Mouse (Mus musculus): ENCODE measurements around the gene Lhx2.

Lhx2 gene

DNA sequence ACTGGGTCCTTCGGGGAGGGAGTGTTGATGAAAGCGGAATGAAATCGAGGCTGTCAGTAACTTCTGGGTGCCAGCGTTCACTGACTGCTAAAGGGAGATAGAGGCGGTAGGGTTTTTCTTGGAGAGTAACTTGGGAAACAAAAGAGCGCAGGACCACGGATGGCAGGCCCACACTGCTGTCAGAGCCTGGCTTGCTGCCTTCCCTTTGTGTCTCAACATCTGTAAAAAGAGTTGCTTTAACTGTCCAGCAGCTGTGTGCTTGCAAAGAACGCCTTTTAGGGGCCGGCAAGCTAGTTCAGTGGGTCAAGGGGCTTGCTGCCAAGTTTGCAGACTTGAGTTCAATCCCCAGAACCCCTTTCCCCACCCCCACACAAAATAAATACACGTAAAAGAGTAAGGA, 20.1 kb downstream of the Lhx2 start:
- no peak for DNase-seq (ENCODE audit: low read depth, low spot score)

DNA sequence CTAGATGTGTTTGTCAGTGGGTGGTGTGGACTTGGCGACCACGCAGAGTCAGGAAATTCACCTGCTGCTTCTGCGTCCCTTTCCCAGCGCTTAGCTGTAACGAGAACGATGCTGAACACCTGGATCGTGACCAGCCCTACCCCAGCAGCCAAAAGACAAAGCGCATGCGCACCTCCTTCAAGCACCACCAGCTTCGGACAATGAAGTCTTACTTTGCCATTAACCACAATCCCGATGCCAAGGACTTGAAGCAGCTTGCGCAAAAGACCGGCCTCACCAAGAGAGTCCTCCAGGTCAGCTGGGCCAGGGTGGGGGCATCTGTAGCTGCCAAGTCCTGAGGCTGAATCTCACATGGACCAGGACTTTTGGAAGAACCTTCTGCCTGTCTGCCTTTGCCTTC, 20.7 kb downstream of the Lhx2 start:
- no peak for DNase-seq (ENCODE audit: low read depth, low spot score)

DNA sequence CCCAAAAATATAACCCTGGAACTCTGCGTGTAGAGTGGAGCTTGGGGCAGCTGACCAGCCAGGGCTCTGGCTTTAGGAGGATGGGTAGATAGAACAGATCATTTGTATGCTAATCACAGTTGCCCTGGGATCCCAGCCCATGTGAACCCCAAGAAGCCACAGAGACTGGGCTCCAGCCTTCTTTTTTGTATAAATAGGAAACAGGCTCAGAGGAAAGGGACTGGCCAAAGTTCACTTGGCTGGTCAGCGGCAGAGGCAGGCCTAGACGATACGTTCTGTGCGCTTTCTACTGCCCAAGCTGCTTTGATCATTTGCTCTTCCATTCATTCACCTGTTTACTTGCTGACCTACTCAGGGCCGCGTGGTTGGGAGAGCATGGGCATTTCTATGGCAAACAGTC, 27.1 kb downstream of the Lhx2 start:
- DNase-seq (ENCODE audit: low read depth, low spot score), result no peak

DNA sequence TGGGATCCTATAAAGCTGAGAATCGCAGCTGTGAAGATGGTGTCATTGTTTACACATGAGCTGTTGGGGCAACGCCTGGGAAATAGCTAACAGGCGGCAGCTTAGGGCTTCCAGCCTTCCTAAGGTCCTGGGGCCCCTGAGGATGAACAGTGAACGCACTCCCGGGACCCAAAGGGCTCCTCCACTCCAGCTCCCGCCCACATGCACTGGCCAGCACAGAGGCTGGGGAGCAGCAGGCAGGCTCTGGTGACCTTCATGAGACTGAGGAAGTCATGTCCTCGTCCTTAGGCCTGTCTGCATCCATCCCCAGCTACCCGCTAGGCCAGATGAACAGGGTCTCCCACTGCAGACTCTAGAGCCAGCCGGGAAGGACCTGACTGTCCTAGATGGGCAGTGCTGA, 27.9 kb downstream of the Lhx2 start:
- no peak for DNase-seq (ENCODE audit: low read depth, low spot score)

DNA sequence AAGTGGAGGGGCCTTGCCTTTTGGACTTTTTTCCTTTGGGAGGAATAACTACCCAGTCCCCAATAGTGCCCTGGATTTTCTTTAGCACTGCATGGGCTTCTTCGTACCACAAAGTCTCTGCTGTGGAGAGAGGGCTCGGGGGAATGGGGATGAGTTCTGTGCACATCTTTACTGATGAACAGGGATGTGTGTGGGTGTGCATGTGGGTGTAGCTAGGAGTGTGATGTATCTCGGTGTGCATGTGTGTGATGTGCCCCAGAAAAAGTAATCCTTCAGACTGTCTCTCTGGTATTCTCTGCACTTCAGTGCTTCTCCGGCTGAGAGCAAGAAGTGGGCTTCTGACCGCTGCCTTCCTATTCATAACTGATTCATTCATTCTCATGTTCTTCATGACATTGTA, 28.8 kb downstream of the Lhx2 start:
- DNase-seq (ENCODE audit: low read depth, low spot score), result no peak

DNA sequence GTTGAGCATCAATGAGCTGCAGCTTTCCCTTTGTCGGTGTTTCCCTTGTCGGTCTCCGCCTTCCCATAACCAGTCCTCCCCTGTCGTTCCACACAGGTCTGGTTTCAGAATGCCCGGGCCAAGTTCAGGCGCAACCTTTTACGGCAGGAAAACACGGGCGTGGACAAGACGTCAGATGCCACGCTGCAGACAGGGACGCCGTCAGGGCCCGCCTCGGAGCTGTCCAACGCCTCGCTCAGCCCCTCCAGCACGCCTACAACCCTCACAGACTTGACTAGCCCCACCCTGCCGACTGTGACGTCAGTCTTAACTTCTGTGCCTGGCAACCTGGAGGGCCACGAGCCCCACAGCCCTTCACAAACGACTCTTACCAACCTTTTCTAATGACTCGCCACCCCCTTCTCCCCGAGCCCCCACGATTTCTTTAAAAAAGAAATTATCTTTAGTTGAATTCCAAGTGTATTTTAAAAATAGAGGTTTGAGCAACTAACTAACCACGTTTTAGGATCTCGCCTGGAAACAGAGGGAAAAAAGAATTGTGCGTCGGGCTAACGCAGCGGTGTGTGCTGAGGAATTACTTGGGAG, 29.8 kb downstream of the Lhx2 start:
- DNase-seq (ENCODE audit: low read depth, low spot score), result no peak

DNA sequence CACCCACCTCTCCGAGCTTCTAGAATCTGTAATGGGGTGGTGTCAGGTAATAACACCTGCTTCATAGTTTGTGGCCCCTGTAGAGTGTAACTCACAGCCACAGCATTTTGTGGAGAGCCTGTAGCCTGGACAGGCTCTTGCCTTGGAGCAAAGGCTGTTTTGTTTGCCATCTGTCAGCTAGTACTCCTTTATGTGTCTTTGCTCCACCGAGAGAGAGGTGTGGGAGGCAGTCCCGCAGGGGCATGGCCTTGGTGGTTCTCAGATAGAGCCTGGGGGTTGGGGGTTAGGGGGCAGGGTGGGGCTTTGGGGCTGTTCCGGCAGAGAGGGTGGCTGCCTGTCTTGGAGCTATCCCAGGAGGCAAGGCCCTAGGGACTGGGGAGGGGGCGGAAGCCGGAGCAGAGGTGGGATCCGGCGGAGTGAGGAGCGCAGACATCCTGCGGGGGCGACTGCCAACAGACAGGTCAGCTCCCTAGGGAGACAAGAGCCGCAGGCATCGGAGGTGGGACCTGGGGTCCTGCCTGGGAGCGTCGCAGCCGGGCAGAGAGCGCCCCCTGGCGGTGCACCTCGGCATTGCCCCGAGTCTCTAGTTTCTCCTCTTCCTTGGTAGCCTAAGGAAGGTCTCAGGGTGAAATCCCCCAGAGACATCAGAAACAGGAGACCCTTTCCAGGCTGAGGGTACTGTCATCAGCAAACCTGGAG, 36.7 kb downstream of the Lhx2 start:
- DNase-seq (ENCODE audit: low read depth, low spot score), result no peak

DNA sequence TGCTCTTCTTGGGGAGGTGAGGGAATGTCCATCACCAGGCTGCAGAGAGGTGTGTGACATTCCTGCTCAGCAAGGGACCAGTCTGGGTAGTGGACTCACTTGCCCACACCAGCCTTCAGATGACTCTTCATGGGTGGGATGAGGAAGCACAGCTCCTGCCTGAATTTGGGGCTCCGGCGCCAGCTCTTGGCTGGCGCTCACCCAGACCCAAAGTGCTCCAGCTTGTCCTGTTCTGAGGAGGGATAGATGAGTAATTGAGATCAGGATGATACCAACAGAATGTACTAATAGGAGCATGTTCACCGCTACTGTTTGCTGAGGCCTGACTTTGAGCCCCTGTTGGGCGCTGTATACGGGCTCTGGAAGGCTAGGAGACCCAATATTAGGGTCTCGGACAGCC, 38.2 kb downstream of the Lhx2 start:
- DNase-seq (ENCODE audit: low read depth, low spot score), result no peak

DNA sequence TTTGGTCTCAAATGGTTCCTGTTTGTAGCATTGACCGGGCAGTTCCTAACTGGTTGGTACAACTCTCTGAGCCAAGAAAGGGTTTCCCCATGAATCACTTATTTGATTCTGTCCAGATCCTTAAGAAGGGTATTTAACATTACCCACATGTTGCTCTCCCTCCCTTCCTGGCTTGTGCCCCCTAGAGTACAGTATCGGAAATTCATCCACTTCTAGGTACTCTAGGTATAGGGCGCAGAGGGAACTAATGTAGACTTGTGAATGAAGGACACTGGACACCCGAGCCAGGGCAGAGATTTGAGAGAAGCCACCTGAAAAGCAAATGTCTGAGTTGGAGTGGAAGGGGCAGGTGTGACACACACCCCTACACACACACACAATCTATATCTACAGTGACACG, 39.3 kb downstream of the Lhx2 start:
- DNase-seq (ENCODE audit: low read depth, low spot score), result no peak

DNA sequence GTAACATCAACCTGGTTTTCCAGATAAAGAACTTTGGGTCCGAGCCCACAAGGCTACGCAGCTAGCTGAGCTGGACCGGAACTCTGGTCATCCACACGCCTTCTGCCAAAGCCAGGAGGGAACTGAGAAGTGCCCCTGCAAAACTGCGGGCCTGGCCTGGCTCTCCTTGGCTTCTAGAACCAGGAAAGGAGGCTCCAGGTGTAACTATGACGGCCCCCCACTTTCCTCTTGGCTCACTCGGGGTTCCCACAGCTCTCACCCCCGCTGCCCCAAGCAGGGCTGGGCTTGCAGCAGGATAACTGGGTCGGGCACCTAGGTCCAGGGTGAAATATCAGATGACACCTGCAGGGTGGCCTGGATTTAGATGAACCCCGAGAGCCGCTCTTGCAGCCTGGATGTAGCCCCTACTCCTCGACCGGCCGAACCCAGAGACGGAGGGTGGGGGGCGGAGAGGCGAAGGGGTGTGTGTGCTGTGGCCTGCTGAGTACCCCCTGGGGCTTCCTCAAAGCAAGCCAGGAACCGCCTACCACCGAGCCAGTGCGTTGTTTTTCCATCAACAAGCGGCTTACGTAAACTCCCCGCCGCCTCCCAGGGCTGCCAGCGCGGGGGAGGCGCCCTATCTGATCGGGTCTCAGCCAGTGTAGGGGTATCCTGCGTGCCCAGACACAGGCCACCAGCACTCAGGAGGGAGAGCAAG, 39.9 kb downstream of the Lhx2 start:
- DNase-seq (ENCODE audit: low read depth, low spot score), result no peak

DNA sequence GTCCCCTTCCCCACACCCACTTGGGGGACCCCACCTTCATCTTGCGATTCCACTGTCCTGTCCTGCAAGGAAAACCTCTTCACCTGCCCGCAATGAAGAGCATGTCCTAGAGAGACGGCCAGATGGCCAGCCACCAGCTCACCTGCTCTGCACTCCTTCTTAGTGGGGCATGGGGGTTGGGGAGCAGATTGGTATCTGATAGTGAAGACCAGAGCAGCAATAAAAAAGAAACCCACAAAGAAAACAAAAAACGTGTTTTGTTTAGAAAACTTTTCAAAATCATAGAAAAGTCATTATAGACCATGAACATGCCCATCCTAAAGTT, 40.4 kb downstream of the Lhx2 start:
- no peak for DNase-seq (ENCODE audit: low read depth, low spot score)

DNA sequence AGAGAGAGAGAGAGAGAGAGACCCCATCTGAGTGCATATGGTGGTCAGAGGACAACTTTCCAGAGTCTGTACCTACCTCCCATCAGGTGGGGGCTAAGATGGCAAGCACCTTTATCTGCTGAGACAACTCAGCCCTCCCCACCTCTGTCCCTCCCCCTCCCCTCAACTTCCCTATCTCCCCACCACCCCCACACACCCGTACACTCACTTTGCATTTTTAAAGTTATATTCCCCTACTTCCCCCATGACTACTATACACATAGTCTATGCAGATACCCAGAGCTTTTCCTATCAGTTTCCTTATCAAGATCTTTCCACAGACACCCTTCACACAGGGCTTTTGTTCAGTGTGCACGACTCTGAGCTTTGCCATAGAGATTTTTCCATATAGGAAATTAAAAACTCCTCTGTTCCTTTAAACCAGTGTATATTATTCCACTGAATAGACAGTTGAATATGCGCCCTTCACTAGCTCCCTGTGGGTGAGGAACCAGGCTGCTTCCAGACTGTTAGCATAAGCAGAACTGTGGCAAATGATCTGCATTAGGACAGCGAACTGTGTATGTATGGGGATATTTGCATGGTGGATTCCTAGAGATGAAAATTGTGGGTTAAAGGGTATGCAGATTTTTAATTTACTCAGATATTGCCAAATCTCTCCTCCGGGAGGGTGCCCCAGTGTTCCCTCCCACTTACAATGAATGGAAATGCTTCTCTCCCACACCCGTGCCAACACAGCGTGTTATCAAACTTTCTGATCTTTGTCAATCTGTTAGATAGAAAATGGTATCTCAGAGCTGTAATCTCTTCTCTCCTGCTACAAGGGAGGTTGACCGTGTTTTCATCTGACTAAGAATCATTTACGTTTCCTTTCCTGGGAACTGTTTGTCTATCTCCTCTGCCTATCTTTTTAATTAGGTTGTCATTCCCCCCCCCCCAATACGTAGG, 41.3 kb downstream of the Lhx2 start:
- DNase-seq (ENCODE audit: low read depth, low spot score), result no peak

DNA sequence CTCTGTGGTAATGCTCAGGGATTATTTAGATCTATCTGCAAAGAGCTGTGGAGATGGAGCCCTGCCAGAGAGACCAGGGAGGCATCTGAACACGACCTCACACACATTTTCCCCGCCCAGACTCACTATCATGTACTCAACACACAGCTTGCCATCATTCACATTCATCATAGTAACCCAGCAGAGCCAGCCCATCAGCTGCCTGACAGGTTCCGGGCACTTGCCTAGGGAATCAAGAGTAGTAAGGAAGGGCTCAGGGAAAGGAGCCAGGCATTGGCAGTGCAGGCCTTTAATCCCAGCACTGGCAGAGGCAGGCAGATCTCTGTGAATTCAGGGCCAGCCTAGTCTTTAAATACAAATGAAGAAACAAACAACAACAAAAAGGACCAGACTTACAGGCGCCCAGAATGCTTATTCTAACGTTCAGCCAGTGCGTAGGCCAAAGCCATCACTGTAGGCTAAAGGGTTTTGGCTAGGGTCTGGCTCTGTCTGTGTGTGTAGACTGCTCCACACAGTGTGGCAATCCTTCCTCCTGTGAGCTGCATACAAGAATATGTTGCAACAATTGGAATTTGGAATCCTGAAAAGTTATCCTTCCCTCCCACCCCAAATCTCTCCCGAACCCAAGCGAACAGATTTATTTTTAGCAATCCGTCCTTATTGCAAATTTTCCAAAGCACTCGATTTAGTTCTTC, 48.6 kb downstream of the Lhx2 start:
- no peak for DNase-seq (ENCODE audit: low read depth, low spot score)

DNA sequence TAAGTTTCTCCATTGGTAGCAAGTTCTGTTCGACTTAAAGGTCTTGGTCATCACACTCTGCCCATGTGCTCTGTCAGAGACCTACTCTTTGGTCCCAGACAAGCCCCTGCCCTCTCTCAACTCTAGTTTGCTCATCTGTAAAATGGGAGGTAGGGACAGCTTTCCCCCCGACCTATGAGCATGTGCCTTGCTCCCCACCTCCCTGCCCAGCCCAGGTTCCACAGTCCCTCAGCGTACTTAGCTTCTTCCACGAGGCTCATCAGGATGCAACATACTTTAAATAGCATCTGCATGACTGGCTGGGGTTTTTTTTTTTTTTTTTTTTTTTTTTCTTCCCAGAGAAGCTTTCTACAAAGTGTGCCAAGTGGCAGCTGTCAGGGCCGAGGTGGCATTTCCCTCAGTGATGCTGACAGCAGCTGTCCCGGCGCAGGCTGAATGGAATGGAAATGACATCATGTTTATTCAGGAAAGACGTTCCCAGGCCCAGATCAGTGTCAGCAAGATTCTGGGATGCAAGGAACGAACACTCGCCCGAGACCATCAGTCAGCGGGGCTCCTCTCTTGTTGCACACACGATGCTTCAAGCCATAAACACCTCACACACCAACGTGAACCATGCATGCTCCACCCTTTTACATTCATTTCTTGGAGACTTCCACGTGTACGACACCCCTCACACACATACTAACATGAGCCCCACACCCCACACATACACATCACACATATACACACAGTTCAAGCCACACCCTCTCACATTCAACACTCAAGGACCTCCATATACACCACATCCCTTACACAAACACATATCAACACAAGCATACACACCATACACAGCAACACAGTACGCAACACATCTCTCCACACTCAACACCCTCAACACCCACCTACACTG, 56.1 kb downstream of the Lhx2 start:
- no peak for DNase-seq (ENCODE audit: low read depth, low spot score)

DNA sequence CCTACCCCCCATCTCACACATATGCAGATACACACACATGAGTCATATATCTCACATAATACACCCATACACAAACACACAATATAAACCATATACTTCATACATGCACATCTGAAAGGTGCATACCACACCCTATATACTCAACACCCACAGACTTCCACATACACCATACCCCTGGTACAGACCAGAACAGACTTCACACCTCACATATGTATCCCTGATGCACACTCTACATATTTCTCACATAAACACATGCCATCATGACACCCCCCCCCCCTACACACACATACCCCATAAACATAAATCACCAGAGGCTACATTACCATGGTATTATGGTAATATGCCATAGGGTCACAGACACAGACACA, 56.8 kb downstream of the Lhx2 start:
- DNase-seq (ENCODE audit: low read depth, low spot score), result no peak

DNA sequence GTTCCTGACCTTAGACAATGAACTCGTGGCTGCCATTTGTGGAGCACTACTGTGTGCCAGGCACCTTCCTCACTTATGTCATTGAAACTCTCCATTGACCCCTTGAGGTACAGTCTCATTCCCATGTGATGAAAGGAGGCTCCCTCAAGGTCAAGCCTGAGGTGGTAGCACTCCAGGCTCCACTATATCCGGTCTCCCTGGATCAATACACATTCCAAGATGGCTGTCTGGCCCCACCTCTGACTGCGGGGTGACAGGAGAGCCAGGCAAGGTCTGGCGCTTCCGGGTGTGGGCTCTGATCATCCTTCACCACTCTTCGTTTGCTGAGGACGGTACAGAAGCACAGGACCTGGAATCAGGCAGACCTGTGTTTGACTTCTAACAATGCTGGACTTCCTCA, 58.2 kb downstream of the Lhx2 start:
- DNase-seq (ENCODE audit: low read depth, low spot score), result no peak

DNA sequence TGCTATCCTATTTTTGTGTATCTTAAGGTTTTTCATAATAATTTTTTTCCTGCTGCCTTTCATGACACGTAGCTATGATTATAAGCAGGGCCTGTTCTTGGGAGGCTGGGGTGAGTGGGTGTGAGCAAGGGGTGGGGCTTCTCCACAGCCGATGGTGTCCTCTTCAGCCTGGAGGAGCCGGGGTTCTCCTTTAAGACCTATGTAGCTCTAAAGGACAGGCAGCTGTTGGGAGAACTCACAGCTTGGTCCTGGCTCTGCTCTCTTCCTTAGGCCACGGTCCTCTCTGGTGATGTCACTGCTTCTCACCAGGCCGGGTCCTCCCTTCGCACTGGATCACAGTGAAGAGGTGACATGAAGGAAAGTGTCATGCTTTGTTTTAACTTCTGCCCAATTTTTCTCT, 58.8 kb downstream of the Lhx2 start:
- no peak for DNase-seq (ENCODE audit: low read depth, low spot score)

DNA sequence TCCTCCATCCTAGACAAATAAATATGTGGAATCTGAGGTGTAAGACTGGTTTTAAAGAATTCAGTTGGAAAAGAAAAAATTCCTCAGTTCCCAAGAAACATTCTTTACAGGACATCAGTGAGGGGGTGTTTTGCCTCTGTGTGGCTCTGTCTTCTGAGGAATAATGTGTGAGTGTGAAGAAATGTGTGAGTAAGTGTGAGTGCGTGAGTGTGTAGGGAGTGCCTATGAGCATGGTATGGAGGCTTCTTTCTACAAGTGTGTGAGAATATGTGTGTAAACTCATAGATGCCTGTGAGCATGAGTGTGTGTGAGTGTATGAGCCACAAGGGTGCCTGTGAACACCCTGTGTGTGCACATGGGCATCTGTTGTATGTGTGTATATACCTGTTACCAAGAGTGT, 63.5 kb downstream of the Lhx2 start:
- DNase-seq (ENCODE audit: low read depth, low spot score), result no peak

DNA sequence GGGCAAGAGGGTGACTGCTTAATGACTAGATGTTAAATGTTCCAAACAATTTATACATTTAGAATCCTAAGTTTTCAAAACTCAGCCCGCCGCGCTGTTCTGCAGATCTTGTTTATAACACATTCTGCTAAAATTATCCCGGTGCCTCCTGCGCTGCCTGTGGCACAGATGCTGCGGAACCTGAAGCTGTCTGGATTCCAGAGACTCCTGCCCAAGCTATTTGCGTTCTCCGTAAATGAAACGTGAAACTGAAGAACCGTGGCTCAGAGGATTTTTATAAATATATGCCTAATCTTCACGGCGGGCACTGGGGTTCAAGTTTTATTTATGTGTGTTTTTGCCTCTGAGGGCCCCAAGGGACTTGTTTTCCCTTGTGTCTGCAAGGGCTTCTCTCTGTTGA, 64.2 kb downstream of the Lhx2 start:
- DNase-seq (ENCODE audit: low read depth, low spot score), result no peak

DNA sequence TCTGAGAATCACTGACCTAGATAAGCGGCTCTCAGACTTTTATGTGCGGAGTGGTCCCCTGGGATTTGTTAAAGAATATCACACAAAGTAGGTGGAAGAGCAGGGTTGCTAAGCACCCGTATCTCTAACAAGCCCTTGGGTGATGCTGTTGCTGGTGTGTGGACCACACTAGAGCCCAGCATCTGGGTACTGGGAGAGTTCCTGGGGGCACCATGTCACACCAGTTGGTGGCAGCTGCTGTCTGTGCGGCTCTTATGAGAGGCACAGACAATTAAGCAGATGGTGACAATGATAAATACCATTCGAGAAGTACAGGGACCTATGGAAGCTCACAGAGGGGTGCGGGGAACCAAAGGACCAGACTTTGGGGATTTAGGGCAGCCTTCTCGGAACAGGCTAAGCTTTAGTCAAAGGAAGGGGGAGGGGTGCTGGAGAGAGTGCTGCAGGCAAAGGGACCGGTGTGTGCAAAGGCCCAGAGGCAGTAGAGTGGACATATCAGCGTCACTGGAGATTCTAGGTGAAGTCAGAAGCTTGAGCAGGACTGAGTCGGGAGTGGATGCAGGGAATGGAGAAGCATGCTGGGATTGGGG, 65.0 kb downstream of the Lhx2 start:
- DNase-seq (ENCODE audit: low read depth, low spot score), result no peak

All from WW6 (cell line).